Mouse (Mus musculus) limb, embryonic 12.5 days (tissue): ENCODE measurements around the gene Slco1a5. TPM values are rescaled to one million over a fixed set of nuclear protein-coding genes. Genes with fewer than 3 reads are reported as not detected.
"Not testable (repeated sequence)": the region's sequence is repeated elsewhere in the genome, so short reads cannot be mapped to it uniquely, and the experiment has no call there.

Experiments
- ATAC-seq: fragments of 200-750 bp; cut with Nextera tagmentation; 2 replicates; pipeline ENCODE4 v1.8.0; 2017; ENCODE audit warnings: low read depth, moderate TSS enrichment; ENCODE audit not compliant: insufficient number of reproducible peaks, insufficient read depth, low FRiP score, low TSS enrichment
- H3K27ac ChIP-seq: fragments of 300-500 bp; sonication (generic); 2 replicates; pipeline ENCODE4 v1.5.1; 2016; ENCODE audit warnings: mild to moderate bottlenecking, moderate library complexity
- H3K27me3 ChIP-seq: fragments of 300-500 bp; sonication (generic); 2 replicates; pipeline ENCODE4 v1.6.1; 2016; ENCODE audit warnings: mild to moderate bottlenecking, moderate library complexity
- H3K36me3 ChIP-seq: fragments of 300-500 bp; sonication (generic); 2 replicates; pipeline ENCODE4 v1.6.1; 2016; ENCODE audit warnings: mild to moderate bottlenecking, moderate library complexity
- H3K4me1 ChIP-seq: fragments of 300-500 bp; sonication (generic); replicated peaks from 2 replicates; pipeline ENCODE4 v1.6.1; 2016
- H3K4me2 ChIP-seq: fragments of 300-500 bp; sonication (generic); 2 replicates; pipeline ENCODE4 v1.6.1; 2016; ENCODE audit warnings: mild to moderate bottlenecking, moderate library complexity
- H3K4me3 ChIP-seq: fragments of 300-500 bp; sonication (generic); replicated peaks from 2 replicates; pipeline ENCODE4 v1.5.1; 2016; ENCODE audit warnings: mild to moderate bottlenecking
- H3K9ac ChIP-seq: fragments of 300-500 bp; sonication (generic); replicated peaks from 2 replicates; pipeline ENCODE4 v1.6.1; 2016; ENCODE audit warnings: mild to moderate bottlenecking, moderate library complexity
- H3K9me3 ChIP-seq: fragments of 300-500 bp; sonication (generic); 2 replicates; pipeline ENCODE4 v1.6.1; 2016; ENCODE audit warnings: mild to moderate bottlenecking, moderate library complexity
- WGBS: fragments of 180-500 bp; shearing (Covaris S2); methylation state at CpG from one replicate; pipeline ENCODE4 v1.1.7; 2016; 5-methylcytosine and 5-hydroxymethylcytosine counted together
- polyA plus RNA-seq: library from polyadenylated mRNA; unstranded; fragments of >200 nt; fragmentation: Nextera tagmentation; extraction: Ambion mirVana; gene quantifications from 2 replicates; pipeline ENCODE4 v1.2.1, GENCODE M21; 2016

The Slco1a5 gene
- polyA plus RNA-seq, 1 experiment from 2014 or later: not detected

DNA sequence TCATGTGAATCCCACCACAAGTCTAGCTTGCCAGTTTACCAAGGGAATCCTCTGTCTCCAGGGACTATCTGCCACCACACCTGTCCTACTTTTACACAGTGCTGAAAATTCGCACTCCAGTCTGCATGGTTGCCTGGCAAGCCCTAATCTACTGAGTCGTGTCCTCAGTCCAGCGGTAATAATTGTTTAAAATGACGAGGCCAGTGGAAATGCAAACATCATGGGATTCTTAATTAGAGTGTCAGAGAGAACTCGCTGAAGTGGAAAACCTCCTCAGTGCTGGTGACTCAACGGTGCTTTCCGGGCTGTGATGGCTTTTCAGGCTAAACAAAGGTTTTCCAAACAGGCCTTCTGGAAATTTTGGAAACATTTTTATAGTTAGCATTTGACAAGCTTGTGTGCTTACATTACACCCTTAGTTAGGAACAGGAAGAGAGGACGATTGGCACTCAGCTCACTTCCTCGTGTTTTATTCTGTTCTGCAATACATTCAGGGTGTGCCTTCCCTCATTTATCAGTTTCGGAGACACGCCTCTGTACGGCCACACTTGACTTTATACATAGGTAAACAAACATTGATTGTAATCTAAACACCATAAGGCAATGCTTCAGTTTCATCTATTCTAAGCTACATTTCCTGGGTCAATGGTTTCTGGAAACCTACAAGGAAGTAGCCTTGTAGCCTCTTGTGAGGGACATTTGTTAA lies 33.2 kb downstream of the Slco1a5 start:
- 85% methylated on average over 12 of the region's 12 CpGs for WGBS
- H3K4me2 ChIP-seq: no peak overlapping the region
- no peaks in the 10 kb centered on the region for H3K36me3 ChIP-seq
- no peak overlapping the region for H3K4me3 ChIP-seq
- H3K9ac ChIP-seq: no peak overlapping the region
- no peaks in the 10 kb centered on the region for H3K4me1 ChIP-seq
- H3K27ac ChIP-seq: no peak overlapping the region
- ATAC-seq: no peak
- H3K27me3 ChIP-seq: no peaks in the 10 kb centered on the region
- no peaks in the 10 kb centered on the region for H3K9me3 ChIP-seq

DNA sequence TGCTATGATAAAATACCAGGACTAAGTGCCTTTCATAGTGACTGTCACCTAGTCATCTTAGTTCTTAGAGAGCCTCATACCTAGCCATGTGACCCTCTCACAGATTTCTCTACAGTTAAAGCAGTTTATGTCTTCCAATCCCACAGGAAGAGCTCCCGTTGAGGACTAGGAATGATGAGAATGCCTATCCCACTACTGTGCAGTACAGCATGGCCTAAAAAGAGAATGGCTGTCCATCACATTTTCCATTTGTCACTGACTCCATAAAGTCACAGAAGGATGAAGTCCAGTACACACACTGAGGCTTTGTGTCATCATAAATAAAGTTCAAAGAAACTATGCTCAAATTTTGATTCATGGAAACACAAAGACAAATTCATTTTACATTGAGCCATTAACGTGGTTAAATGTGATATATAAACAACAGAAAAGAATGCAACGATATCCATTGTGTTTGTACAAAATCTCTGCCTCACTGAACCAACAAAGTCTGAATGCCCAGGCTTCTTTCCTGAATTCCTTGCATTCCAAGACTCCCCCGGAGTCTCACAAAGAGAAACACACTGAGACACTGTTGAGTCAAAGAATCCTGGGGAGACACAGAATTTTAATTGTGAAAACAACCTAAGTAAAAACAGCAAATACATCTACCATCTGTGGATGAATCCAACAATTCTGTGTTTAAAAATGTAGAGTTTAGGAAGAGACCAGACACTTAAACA lies 46.9 kb downstream of the Slco1a5 start:
- Histone ChIP-seq H3K4me3 (no peak overlapping the region), H3K36me3 (no peaks in the 10 kb centered on the region), H3K27ac (no peak overlapping the region), H3K4me2 (no peak overlapping the region), H3K4me1 (no peaks in the 10 kb centered on the region), H3K27me3 (no peaks in the 10 kb centered on the region), H3K9ac (no peak overlapping the region), H3K9me3 (no peaks in the 10 kb centered on the region)
- 51% methylated on average over 4 of the region's 4 CpGs for WGBS
- ATAC-seq: no peak

DNA sequence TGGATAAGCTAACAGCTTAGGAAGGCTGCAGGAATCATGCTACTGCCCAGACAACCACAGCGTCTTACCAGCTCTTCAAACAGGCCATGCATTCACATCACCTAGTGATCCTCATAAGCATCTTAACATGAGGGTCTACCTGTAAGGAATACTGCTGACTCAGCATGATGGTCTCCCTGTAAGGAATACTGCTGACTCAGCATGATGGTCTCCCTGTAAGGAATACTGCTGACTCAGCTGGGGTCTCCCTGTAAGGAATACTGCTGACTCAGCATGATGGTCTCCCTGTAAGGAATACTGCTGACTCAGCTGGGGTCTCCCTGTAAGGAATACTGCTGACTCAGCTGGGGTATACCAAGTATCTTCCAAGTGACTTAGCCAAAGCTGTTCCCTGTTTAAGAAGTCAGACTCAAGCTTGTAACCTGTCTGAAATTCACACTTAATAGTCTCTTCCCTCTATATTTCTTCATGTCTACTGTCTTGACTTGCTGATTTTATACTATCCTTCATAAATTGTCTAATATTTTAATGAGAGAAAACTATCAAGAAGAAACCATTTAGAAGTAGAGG lies 72.0 kb downstream of the Slco1a5 start:
- WGBS: 85% methylated on average over 1 of the region's 1 CpGs
- not testable (repeated sequence) for H3K4me3 ChIP-seq, H3K4me2 ChIP-seq, ATAC-seq, H3K9me3 ChIP-seq, H3K27me3 ChIP-seq, H3K9ac ChIP-seq, H3K4me1 ChIP-seq, H3K36me3 ChIP-seq, H3K27ac ChIP-seq

DNA sequence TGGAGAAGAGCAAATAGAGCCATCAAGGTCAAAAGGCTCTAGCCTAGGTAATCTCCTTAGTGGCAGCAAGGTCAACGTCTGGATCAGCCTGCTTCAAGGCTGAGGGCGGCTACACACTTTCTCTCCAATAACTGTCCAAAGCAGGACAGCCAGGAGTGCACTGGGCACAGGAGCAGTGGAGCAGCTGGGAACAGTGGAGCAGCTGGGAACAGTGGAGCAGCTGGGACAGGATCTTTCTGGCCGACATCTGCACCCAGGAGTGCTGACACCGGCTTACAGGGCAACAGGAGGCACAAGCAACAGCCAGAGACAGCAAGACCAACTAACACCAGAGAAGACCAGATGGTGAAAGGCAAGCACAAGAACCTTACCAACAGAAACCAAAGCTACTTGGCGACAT lies 77.7 kb downstream of the Slco1a5 start:
- WGBS: 77% methylated on average over 5 of the region's 5 CpGs
- no peak for ATAC-seq

DNA sequence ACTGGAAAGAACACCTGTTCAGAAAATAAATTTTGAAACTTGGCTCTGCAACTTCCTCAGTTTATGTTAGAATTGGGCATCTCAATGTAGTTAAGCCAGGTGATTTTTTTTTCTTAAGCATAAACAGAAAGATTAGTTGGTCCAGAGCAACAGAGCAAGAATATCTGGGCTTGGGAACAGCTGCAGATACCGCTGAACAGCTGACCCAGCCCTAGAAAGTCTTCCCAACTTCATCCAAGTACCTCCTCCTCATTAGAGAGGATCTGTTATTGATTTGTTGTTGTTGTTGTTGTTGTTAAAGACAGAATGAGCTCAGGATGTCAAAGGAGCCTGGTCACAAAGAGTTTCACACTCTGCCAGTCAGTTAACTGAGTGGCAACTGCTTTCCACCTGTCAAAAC lies 83.3 kb downstream of the Slco1a5 start:
- 71% methylated on average over 1 of the region's 1 CpGs for WGBS
- no peak for ATAC-seq
- Histone ChIP-seq H3K4me3 (no peak overlapping the region), H3K4me1 (no peaks in the 10 kb centered on the region), H3K27me3 (no peaks in the 10 kb centered on the region), H3K9me3 (no peaks in the 10 kb centered on the region), H3K9ac (no peak overlapping the region), H3K36me3 (no peaks in the 10 kb centered on the region), H3K4me2 (no peak overlapping the region), H3K27ac (no peak overlapping the region)

More for the DNA sequence above, 77.7 kb downstream of the Slco1a5 start:
- no peaks in the 10 kb centered on the region for H3K4me1 ChIP-seq
- H3K36me3 ChIP-seq: no peaks in the 10 kb centered on the region
- no peaks in the 10 kb centered on the region for H3K9me3 ChIP-seq
- H3K27me3 ChIP-seq: no peaks in the 10 kb centered on the region
- H3K4me3 ChIP-seq: no peak overlapping the region
- H3K27ac ChIP-seq: no peak overlapping the region
- no peak overlapping the region for H3K4me2 ChIP-seq
- no peak overlapping the region for H3K9ac ChIP-seq

DNA sequence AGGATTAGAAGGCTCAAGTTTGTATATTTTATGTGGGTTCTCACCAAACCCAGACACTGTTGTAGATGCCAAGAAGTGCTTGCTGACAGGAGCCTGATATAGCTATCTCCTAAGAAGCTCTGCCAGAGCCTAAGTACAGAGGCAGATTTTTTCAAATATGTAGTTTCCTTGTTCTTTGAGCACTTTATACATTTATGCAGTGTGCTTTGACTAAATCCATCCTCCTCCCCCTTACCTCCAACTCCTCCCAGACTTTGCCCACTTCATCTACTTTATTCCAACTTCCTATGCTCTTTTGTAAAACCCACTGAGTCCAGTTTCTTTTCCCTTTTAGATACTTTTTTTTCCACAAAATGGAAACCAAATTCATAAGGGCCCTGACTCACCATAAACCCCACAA lies 102.6 kb downstream of the Slco1a5 start:
- Histone ChIP-seq H3K27ac (no peak overlapping the region), H3K4me3 (no peak overlapping the region), H3K27me3 (no peaks in the 10 kb centered on the region), H3K4me1 (no peaks in the 10 kb centered on the region), H3K36me3 (no peaks in the 10 kb centered on the region), H3K4me2 (no peak overlapping the region), H3K9ac (no peak overlapping the region), H3K9me3 (no peaks in the 10 kb centered on the region)
- no peak for ATAC-seq

DNA sequence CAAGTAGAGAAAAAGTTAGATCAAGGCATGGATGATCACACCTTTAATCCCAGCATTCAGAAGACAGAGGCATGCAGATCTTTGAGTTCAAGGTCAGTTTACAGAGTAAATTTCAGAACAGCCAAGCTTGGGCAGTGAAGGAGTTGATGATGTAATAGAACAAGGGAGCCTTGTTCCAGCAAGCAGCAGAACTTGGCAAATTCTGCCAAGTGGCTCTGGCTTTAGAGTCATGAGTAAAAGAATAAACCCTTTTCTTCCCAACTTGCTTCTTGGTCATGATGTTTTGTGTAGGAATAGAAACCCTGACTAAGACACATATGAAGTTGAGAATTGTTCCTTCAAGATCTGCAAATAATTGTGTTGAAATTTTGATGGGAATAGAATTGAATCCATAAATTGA lies 111.0 kb downstream of the Slco1a5 start:
- no peak overlapping the region for H3K9ac ChIP-seq
- H3K27me3 ChIP-seq: no peaks in the 10 kb centered on the region
- H3K4me2 ChIP-seq: no peak overlapping the region
- no peaks in the 10 kb centered on the region for H3K9me3 ChIP-seq
- ATAC-seq: no peak
- no peak overlapping the region for H3K27ac ChIP-seq
- H3K4me3 ChIP-seq: no peak overlapping the region
- no peaks in the 10 kb centered on the region for H3K36me3 ChIP-seq
- no peaks in the 10 kb centered on the region for H3K4me1 ChIP-seq

DNA sequence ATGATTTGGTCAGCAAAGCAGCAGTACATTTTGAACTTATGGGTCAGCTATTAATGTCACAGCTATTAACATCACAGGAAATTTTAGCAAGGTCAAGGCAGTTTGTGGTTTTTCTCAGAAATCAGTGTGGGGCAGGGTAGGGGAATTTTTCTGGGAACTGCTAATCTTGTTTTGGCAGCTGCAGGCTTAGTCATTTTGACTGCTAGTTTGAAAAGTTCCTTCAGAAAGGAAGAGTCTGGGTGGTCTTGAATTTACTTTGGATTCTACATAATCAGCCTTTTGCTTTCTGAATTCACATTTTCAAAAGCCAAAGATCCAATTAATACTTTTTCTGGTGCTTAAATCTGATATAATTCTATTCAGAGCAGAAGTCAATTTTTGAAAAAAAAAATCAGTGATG lies 113.0 kb downstream of the Slco1a5 start:
- H3K4me2 ChIP-seq: no peak overlapping the region
- no peak for ATAC-seq

DNA sequence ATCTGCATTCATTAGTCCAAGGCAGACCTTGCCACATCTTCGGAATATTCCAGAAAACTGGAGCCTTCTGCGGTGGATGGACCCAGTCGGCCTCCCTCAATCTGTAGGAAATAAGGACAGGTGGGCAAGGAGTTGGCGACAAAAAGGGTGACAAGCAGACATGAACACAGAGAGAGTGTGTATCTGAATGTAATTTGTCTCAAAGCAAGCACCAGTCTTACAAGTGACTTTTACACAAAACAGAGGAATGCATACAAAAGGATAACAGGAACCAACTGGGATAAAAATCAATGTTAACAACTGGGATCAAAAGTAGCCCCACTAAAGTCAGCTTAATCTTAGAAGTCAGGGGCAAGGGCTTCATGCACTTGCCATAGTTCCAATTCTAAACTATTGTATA lies 114.4 kb downstream of the Slco1a5 start, which contains the start of gene Slco1a6:
Gene Slco1a6 (minus strand): TSS at position 101 of the 400 bp plus-strand sequence.
- H3K27ac ChIP-seq: no peak within 1 kb of the TSS
- no peaks in the 10 kb centered on the region for H3K9me3 ChIP-seq
- ATAC-seq: no peak
- no peak within 1 kb of the TSS for H3K9ac ChIP-seq
- H3K36me3 ChIP-seq: no peaks in the 10 kb centered on the region
- H3K27me3 ChIP-seq: no peaks in the 10 kb centered on the region
- H3K4me3 ChIP-seq: no peak within 1 kb of the TSS
- no peaks in the 10 kb centered on the region for H3K4me1 ChIP-seq
- H3K4me2 ChIP-seq: no peak within 1 kb of the TSS
- WGBS: 83% methylated on average over 4 of the region's 4 CpGs

More for the DNA sequence above, 113.0 kb downstream of the Slco1a5 start:
- no peaks in the 10 kb centered on the region for H3K27me3 ChIP-seq
- H3K36me3 ChIP-seq: no peaks in the 10 kb centered on the region
- H3K27ac ChIP-seq: no peak overlapping the region
- no peak overlapping the region for H3K4me3 ChIP-seq
- no peaks in the 10 kb centered on the region for H3K9me3 ChIP-seq
- no peak overlapping the region for H3K9ac ChIP-seq
- no peaks in the 10 kb centered on the region for H3K4me1 ChIP-seq

DNA sequence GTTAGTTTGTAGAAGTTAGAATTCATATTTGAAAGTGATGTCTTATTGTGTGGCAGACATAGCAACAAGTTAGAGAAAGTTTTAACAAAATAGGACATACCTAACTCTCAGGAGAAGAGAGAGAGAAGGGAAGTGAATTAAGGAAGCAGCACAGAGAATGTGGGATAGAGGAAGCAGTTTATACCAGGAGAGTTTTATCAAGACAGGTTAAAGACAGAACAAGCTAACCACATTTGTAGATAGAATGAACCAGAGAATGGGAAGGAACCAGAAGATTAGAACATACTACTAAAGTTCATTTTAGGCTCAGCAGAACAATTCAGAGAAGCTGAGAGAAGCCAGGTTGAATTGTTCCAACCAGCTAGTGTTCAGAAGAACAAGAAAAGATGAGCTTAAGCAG lies 122.3 kb downstream of the Slco1a5 start:
- Histone ChIP-seq H3K36me3 (no peaks in the 10 kb centered on the region), H3K4me2 (no peak overlapping the region), H3K27ac (no peak overlapping the region), H3K4me1 (no peaks in the 10 kb centered on the region), H3K27me3 (no peaks in the 10 kb centered on the region), H3K4me3 (no peak overlapping the region), H3K9ac (no peak overlapping the region), H3K9me3 (no peaks in the 10 kb centered on the region)
- ATAC-seq: no peak

DNA sequence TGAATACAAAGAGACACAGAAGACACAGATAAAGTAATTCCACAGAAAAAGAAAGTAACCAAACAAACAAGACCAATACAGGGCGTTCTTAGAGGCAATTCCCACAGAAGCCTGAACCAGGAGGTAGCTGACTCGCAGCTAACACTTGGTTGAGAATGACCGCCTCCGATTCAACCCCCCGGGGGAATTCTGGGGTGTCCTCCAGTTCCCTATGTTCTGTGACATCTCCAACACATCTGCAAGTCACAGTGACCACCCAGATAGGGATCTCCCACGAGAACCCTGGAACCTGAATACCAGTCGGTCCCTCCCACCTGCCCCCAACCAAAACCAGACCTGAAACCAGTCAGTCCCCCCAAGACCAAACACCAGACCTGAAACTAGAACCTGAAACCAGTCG lies 128.5 kb downstream of the Slco1a5 start:
- no peak overlapping the region for H3K9ac ChIP-seq
- no peaks in the 10 kb centered on the region for H3K36me3 ChIP-seq
- no peak overlapping the region for H3K4me3 ChIP-seq
- no peaks in the 10 kb centered on the region for H3K9me3 ChIP-seq
- H3K4me2 ChIP-seq: no peak overlapping the region
- no peak overlapping the region for H3K27ac ChIP-seq
- ATAC-seq: no peak
- H3K27me3 ChIP-seq: no peaks in the 10 kb centered on the region
- H3K4me1 ChIP-seq: no peaks in the 10 kb centered on the region
- WGBS: 87% methylated on average over 8 of the region's 8 CpGs
